Mouse (Mus musculus) T-helper 2 cell (primary cell): ENCODE measurements around the gene E2f4.
"Not testable (repeated sequence)": the region's sequence is repeated elsewhere in the genome, so short reads cannot be mapped to it uniquely, and the experiment has no call there.

ENCODE experiments used
- in situ Hi-C: fragments of 300-600 bp; cut with MboI, MseI; formaldehyde crosslinking; loops from one replicate; pipeline ENCODE4 v1.15.1; 2025; ENCODE audit warnings: high pct_unique_total_duplicates

The E2f4 gene

DNA sequence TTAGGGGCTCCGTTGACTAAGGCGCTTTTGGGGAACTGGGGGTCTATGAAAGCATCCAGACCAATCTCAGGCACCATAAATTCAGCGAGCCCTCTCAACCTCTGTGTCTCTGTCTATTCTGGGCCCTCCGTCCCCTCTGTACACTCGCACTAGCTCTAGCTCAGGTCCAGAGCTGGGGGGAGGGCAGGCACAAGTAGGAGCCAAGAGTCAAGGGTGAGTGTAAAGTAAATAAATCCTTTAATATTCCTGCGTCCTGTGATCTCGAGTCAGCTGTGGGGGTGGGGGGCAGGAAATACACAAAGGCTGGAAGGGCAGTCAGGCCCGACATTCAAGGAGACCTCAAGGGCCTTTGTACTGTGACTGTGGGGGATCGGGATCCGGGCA, 28.4 kb upstream of the E2f4 start:
- in situ Hi-C loops = no loop called here

DNA sequence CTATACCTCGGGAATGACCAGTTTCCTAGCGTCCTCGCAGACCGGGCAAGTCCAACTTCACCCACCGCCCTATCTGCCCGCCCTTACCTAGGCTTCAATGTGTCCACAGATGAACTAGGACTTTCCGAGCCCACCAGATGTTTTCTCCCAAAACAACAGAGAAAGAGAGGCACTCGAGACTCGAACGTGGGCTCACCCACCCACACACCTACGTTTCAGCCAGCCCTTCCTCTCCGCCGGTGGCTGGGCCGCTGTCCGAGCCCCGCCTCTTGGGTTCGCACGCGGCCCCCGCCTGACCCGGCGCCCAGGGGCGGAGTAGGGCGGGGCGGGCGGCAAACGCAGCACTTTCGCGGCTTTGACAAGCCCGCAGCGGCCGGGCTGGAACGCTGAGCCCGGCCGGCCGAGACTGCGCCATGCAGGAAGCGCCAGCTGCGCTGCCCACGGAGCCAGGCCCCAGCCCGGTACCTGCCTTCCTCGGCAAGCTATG, 28.0 kb upstream of the E2f4 start, which contains the start of gene Hsf4:
TSS of gene Hsf4 (plus strand) at position 341 of the 487 bp plus-strand sequence.
- in situ Hi-C loops = no loop called here

DNA sequence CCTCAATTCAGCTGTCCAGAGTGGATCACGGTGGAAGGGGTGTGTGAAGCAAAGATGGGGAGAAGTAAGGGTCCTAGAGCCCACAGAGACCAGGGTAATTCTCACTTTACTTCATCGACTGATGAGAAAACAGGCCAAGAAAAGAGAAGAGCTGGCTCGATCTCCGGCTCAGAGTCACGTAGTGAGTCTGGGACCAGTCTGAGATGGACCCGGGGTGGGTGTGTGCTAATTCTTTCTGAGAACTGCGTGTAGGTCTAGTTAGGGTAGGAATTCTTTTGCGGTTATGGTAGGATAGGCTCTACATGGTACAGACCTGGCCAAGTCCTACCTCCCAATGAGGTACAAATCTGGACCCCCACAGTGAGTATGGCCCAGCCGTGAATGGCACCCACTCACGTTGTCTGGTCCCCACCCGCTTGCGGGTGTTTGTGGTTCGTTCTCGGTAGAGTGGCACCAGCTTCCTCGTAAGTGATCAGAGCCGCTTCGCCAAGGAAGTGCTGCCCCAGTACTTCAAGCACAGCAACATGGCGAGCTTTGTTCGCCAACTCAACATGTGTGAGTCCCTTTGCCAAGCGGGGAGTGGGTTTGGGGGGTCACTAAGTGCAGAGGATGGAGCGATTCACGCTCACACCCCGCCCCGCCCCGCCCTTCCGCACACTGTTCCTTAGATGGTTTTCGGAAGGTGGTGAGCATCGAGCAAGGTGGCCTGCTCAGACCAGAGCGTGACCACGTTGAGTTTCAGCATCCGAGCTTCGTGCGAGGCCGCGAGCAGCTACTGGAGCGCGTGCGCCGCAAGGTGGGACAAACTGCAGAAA, 27.2 kb upstream of the E2f4 start:
- in situ Hi-C loops = no loop called here

DNA sequence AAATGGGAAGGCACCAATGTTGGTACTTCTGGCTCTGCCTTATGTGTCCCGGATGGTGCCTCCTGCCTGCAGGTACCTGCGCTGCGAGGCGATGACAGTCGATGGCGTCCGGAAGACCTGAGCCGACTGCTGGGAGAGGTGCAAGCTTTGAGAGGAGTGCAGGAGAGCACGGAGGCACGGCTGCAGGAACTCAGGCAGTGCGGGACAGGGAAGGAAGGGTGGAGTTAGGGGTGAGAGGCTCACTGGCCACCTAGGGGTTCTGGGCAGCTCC, 26.6 kb upstream of the E2f4 start:
- in situ Hi-C loops = no loop called here

DNA sequence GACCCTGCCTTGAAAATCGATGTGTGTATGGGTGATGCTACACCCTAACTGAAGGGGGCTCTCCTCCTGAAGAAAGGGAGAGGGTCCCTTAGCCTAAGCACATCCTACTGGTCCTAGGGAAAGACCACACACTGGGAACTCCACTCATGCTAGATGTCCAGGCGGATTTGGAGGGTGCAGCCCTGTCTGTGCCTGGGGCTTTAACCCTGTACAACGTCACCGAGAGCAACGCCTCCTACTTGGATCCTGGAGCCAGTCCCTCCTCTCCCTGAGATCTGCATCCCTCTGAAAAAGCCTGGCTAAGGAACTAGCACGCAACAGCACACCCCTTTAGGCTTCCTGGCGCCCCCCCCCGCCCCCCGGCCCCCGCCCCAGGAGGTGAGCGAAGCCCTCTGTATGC, 22.1 kb upstream of the E2f4 start:
- in situ Hi-C loops = no loop called here

DNA sequence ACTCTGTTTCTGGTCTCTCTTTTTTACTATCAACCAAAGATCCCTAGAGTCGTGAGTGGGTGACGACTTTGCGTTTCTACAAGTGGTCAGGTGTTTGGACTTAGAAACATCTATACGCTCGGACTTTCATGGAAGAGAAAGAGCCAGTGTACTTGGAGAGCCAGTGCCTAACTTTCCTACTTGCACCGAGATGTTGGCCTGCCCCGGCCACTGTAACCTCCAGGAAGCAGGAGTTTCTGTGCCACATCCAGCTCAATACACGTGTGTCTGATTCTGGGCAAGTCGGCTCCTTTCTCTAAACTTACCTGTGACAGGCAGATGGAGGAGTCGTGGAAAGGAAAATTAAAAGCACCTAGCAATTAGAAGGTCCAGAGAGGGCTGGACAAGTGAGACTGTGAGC, 21.6 kb upstream of the E2f4 start, which contains the start of gene Nol3:
TSS of gene Nol3 (plus strand) at position 301 of the 400 bp plus-strand sequence.
- in situ Hi-C loops = no loop called here

DNA sequence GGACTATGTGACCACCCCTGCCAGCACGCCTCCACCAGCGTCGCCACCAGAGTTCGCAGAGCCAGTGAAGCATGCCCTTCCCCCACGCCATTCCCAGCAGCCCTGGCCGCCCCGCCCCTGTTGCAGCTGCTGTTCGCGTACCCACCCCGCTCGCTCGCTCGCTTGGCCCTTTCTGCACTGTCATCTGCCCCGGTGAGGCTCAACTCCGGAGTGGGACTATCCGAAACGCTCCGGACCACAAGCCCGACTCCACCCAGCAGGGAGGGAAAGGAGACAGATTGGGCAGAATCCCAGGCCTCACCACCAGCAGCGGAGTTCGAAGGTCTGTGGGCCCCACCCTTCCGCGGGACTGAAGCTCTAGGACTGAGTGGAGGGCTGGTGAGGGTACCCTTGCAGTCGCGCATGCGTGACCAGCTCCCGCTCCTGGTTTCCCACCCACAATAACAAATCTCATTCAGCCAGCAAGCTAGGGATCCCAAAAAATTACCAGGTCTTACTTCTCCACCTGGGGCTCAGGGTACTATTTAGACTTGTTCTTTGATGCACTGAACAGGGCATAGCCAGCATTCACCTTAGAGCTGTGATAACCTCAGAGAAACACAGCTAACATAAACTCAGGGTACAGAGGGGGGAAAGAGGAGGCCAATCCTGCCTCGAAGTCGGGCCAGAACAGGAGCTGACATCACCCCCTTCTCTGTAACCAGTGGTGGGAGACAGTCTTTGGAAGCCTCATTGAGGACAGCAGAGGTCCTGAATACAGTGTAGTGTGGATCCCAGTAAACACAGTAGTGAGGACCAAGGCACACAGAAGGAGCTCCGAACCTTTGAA, 21.0 kb upstream of the E2f4 start:
- in situ Hi-C loops = no loop called here

DNA sequence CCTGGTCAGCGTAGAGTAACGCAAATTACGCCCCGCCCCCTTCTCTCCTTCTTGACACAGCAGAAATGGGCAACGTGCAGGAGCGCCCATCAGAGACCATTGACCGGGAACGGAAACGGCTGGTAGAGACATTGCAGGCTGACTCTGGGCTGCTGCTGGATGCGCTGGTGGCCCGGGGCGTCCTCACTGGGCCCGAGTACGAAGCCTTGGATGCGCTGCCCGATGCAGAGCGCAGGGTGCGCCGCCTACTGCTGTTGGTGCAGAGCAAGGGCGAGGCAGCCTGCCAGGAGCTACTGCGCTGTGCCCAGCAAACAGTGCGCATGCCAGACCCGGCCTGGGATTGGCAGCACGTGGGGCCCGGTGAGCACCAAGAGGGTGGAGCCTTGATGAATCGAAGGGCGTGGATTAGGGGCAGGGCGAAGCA, 18.5 kb upstream of the E2f4 start:
- in situ Hi-C loops = no loop called here

DNA sequence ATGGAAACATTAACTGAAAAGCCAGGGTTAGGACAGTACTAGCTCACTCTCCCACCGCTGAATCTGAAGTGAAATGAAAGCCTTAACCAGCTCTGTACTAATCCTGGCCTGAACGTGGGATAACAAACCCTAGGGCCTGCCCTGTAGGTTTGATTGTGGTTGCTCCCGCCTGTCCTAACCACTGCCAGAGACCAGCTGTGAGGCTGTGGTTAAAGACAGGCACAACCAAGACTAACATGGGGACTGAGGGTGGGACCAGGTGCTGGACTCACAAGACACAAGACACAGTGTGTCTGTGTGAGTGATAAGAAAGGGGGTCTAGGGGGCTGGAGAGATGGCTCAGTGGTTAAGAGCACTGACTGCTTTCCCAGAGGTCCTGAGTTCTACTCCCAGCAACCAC, 16.9 kb upstream of the E2f4 start:
- in situ Hi-C loops = no loop called here

DNA sequence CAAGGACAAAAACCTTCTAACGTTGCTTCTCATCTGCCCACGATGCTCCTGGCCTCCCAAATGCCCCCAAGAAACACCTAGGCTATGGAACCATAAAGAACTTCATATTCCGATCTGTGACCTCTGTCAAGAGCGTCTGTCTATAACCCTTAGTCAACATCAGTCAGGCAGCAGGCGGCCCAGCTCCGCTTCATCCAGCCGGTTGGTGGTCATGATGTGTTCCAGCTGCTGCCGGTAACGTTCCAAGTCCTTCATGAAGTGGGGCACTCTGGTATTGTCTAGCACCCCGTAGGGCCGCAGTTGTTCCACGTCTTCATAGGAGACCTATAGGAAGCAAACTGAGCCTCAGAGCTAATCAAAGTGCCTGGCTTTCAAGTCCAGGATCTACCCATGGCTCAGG, 15.6 kb upstream of the E2f4 start:
- in situ Hi-C loops = no loop called here

DNA sequence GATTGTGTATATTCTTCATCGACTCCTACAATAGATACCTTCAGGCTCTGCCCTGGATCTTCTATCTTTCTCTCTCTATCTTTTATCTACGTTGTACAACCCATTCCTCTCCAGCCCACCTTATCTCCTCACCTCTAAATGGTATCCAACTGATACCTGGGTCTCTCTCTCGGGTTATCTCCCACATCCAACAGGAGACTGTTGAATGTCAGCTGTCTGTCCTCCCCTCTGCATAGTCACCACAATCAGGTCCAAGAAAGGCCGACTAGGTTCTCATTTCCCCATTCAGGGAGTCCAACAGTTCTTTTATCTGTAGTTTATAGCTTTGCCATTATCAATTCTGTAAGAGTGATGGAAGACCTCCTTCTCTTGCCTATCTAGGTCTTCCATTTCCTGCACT, 15.2 kb upstream of the E2f4 start:
- in situ Hi-C loops = no loop called here

DNA sequence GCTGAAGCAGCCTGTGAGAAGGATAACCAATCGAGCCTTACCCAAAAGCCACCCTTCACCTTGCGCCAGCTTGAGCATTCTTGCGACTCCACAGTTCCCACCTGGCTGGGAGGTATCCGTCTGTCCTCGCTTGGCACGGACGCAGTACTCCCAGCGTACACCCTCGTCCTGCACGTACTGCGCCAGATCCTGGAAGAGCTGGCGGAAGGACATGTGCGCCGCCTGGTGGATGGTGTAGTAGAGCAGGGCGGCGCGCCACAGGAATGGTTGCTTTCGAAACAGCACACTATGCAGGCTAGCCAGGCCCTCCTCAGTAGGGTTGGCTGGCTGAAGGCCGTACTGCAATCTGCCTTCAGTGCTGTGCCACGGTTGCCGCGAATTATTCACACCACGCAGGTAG, 14.4 kb upstream of the E2f4 start:
- in situ Hi-C loops = no loop called here

DNA sequence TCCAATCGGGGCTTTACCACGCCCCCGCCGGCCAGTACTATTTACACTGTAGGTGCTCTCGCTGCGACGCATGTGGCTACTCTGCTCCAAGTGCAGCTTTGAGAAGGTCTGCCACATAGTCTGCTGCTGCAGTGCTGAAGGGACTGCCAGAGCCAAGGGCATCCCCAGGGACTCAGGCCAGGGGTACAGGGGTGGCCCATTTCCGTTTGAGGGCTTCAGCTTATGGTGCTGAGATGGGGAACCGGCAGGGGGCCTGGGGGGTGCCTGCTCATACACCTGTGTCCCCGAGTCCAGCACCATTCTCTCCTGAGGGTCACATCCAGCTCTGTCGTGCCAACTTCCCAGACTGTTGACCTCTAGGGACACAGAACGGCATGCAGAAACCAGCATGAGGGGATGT, 11.9 kb upstream of the E2f4 start:
- in situ Hi-C loops = no loop called here

DNA sequence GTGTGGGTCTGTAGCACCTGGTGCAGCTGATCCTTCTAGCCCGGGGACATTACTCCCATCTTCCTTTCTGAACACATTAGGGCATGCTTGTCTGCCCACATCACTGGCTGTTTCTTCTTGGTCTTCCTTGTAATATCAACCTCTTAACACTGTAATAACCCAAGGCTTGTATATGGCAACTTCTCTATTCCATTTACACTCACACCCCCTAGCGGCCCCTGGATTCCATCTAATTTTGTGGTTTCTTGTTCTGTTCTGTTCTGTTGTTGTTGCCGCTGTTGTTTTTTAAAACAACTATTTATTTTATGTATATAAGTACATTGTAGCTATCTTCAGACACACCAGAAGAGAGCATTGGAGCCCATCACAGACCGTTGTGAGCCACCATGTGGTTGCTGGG, 10.6 kb upstream of the E2f4 start:
- in situ Hi-C loops = no loop called here

DNA sequence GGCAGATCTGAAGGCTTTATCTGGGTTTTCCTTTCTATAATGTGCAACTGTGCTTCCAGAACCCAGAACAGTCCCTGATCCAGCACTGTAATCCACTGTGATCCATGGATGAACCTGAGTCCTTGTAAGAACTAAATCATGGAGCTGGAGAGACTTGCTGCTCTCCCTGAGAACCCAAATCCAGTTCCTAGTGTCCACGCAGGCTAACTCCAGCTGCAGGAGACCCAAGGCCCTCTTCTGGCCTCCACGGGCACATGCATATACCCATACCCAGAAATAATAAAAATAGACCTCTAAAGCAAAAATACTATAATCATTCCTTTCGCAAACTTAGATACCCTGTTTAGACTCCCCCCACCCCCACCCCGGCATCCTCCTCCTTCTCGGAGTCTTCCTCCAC, 9.2 kb upstream of the E2f4 start:
- in situ Hi-C loops = no loop called here

DNA sequence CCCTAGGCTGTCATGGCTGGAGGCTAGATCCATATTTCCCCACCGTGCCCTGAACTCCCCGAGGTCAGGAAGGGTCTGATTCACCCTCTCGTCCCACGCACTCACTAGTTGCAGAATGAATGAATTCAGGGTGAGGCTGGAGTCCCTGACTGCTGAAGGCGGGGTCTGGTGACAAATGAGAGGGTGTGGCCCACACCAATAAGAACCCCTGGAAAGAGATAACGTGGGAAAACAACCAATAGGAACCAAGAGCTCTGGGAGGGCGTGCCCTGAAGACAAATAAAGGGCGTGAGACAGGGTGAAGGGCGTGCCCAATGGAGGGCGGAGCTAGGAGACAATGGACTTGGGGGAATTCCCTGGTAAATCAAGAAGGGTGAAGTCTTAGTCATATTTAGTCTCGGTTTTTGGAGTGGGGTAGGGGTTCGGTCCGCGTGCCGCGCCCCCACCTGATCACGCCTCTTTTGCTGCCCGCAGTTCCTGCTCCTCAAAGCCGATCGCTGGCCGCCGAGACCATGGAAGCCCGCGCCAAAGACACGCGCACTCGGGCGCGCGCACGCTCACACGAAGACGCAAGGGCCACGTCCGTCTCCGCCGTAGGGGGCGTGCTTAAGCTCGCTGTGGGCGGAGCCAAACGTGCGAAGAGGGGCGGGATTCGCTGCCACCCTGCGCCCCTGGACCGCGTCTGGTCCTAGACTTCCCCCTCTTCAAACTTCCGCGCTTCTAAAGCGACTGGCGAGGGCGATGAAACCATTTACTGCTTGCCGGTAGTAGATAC, 8.3 kb upstream of the E2f4 start:
- in situ Hi-C loops = no loop called here

DNA sequence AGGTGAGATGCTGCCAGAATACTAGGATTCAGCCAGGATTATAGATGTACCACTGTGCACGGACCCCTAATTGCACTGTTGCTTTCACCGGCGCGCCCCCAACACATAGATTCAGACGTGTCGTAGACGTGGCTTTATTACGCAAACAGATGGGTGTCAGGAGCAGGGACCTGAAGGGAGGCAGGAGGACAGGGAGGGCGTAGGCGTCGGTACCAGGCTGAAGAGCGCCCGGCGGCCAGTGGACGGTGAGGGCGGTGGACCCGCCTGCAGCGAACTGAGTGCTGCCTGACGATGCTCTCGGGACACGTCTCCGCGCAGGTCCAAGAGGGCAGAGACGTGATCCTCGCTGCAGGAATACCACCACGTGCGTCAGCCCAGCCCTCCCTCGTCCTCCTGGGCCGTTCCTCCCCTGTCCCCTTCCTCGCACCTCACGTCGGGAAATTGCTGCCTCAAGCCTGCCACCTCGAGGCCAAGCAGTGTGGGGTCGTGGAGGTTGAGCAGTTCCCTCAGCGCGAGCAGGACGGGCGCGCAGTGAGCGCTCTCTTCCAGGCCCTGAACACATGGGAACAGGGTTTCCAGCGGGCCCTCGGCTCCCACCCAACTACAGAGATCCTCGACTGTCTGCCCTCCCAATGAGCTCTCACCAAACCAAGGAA, 7.5 kb upstream of the E2f4 start, which contains the start of gene 4931428F04Rik:
TSS of gene 4931428F04Rik (minus strand) at position 60 of the 656 bp plus-strand sequence.
- in situ Hi-C loops = no loop called here

DNA sequence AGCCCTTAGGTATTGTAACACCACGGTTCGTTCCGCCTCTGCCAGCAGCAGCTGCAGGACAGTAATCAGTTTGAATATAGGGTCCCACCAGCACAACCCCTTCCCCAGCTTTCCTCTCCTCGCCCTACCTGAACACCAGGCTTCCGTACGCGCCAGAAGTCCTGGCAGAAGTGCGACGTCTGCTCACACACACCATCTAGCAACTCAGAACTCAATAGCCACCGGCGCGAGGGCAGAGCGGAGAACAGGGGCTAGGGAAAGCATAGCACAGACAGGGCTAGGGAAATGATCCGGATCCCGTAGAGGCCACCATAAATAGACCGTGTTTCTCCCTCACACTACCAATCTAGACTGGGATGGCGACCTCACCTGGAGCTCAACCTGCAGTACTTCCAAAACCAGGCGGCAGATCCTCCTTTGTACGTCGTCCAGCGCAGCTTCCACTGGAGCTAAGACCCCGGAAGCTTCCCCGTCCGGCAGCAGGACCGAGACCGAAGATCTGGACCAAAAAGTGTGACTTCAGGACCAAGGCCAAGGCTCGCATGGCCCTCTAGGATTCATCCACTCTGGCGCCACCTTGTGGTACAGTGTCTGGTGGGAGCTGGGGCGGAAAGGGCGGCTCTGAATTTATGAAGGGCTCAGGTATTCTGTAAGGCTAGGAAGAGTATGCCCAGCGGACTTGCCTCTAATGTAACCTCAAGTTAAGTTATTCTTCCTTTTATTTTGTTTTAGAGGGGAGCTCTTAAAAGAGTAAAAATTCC, 6.7 kb upstream of the E2f4 start:
- in situ Hi-C loops = no loop called here

DNA sequence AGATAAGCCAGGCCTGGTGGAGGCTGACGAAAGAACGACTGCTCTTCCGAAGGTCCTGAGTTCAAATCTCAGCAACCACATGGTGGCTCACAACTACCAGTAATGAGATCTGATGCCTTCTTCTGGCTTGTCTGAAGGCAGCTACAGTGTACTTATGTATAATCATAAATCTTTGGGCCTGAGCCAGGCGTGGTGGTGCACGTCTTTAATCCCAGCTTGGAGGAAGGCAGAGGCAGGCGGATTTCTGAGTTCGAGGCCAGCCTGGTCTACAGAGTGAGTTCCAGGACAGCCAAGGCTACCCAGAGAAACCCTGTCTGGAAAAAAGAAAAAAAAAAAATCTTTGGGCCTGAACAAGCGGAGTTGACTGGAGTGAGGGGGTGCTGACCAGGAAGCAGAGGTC, 6.1 kb upstream of the E2f4 start:
- in situ Hi-C loops = not testable (repeated sequence)

DNA sequence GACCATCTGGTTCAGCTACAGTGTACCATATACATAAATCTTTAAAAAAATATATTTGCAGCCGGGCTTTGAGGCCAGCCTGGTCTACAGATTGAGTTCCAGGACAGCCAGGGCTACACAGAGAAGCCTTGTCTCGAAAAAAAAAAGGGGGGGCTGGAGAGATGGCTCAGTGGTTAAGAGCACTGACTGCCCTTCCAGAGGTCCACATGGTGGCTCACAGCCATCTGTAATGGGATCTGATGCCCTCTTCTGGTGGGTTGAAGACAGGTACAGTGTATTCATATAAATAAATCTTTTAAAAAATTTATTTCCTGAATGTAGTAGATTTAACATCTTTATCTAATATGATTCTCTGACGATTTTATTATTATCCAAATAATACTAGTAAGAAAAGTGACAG, 5.7 kb upstream of the E2f4 start:
- in situ Hi-C loops = not testable (repeated sequence)

DNA sequence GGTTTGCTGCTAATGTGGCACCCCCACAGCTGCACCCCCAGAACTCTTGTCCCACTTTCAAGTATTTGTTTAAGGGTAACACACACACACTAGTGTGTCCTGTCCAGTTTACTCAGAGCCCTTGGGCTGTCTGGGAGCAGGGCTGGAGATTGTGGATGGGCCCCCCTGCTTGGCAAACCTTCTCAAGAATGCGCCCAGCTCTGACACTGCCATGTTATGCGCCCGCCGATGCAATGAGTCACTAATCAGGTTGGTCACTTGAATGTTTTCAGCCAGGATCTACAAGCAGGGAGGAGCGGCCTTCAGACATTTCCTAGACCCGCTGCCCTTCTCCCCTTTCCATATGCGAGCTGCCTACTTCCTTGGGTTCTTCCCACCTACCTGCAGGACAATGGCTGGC, 5.0 kb upstream of the E2f4 start:
- in situ Hi-C loops = no loop called here
